Mouse (Mus musculus) heart, embryonic 14.5 days (tissue): ENCODE results near the gene P2rx5. TPM values are rescaled to one million over a fixed set of nuclear protein-coding genes. Genes with fewer than 3 reads are reported as not detected.

ENCODE experiments used
- ATAC-seq: fragments of 200-750 bp; cut with Nextera tagmentation; 2 replicates; pipeline ENCODE4 v1.8.0; 2017; ENCODE audit warnings: low read depth, moderate TSS enrichment; ENCODE audit not compliant: insufficient number of reproducible peaks, insufficient read depth, low FRiP score
- H3K27ac ChIP-seq, 2 experiments: fragments of 200-500 bp in 1 of 2; fragments of 300-500 bp in 1 of 2; sonication (generic) in 1 of 2; replicated peaks in 1 of 2; 2 replicates each; pipeline ENCODE4 v1.5.1; 2012 to 2014; ENCODE audit warnings: low read depth in 2 of 2, low read length in 2 of 2, control low read depth in 1 of 2, mild to moderate bottlenecking in 1 of 2, mixed read lengths in 1 of 2; ENCODE audit not compliant: control insufficient read depth in 1 of 2, insufficient read depth in 1 of 2
- H3K27me3 ChIP-seq: fragments of 300-500 bp; sonication (generic); 2 replicates; pipeline ENCODE4 v1.6.1; 2014; ENCODE audit warnings: mild to moderate bottlenecking, low read length, control low read depth; ENCODE audit not compliant: control insufficient read depth, insufficient read depth
- H3K36me3 ChIP-seq: fragments of 300-500 bp; sonication (generic); 2 replicates; pipeline ENCODE4 v1.6.1; 2014; ENCODE audit warnings: mild to moderate bottlenecking, control low read depth, low read length, mixed read lengths; ENCODE audit not compliant: control insufficient read depth, insufficient read depth
- H3K4me1 ChIP-seq, 2 experiments: fragments of 200-500 bp in 1 of 2; fragments of 300-500 bp in 1 of 2; sonication (generic) in 1 of 2; 2 replicates each; pipeline ENCODE4 v1.6.1; 2012 to 2014; ENCODE audit warnings: low read length in 2 of 2, control low read depth in 1 of 2, mixed read lengths in 1 of 2; ENCODE audit not compliant: control insufficient read depth in 2 of 2, insufficient read depth in 2 of 2
- H3K4me2 ChIP-seq: fragments of 300-500 bp; sonication (generic); 2 replicates; pipeline ENCODE4 v1.6.1; 2014; ENCODE audit warnings: mild to moderate bottlenecking, low read length
- H3K4me3 ChIP-seq, 2 experiments: fragments of 200-500 bp in 1 of 2; fragments of 300-500 bp in 1 of 2; sonication (generic) in 1 of 2; 2 replicates each; pipeline ENCODE4 v1.5.1; 2012 to 2014; ENCODE audit warnings: low read length in 2 of 2, mild to moderate bottlenecking in 2 of 2, control low read depth in 1 of 2, low read depth in 1 of 2, moderate library complexity in 1 of 2; ENCODE audit not compliant: control insufficient read depth in 1 of 2, insufficient read depth in 1 of 2
- H3K9ac ChIP-seq: fragments of 300-500 bp; sonication (generic); 2 replicates; pipeline ENCODE4 v1.6.1; 2014; ENCODE audit warnings: mild to moderate bottlenecking, low read length
- H3K9me3 ChIP-seq: fragments of 300-500 bp; sonication (generic); 2 replicates; pipeline ENCODE4 v1.6.1; 2016; ENCODE audit warnings: low read length, control low read depth; ENCODE audit not compliant: control insufficient read depth
- WGBS: fragments of 180-500 bp; shearing (Covaris S2); extraction: QIAGEN DNeasy Blood & Tissue Kit; methylation state at CpG from one replicate; pipeline ENCODE4 v1.1.7; 2014; 5-methylcytosine and 5-hydroxymethylcytosine counted together
- polyA plus RNA-seq: library from polyadenylated mRNA; unstranded; fragments of >200 nt; fragmentation: Nextera tagmentation; extraction: Ambion mirVana; gene quantifications from 2 replicates; pipeline ENCODE4 v1.2.1, GENCODE M21; 2014

The P2rx5 gene
- polyA plus RNA-seq, 1 experiment from 2014 or later, result 1.3 TPM

DNA sequence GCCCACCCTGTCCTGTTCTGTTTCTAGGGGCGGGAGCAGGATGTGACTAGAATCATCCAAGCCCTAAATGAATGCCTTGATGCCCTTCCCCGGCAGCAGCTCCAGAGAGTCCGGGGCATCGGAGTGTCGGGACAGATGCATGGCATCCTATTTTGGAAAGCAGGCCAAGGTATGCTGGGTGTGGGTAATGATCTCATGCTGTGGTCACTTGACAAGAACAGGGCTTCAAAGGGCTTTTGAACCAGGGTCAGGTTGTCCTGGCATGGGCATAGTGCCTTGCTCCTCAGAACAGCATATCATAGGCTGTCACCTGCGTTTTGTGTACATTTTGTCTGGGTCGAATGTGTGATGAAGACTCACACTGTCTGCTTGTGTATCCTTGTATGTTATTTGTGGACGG, 43.7 kb downstream of the P2rx5 start:
- ATAC-seq, result no peak
- no peaks in the 10 kb centered on the region for H3K4me1 ChIP-seq
- H3K36me3 ChIP-seq, result no peaks in the 10 kb centered on the region
- H3K4me3 ChIP-seq, result no peak overlapping the region
- no peaks in the 10 kb centered on the region for H3K9me3 ChIP-seq
- no peak overlapping the region for H3K4me2 ChIP-seq
- no peak overlapping the region for H3K9ac ChIP-seq
- no peaks in the 10 kb centered on the region for H3K27me3 ChIP-seq
- H3K27ac ChIP-seq, result no peak overlapping the region
- WGBS, result 80% methylated on average over 8 of the region's 8 CpGs

GRCm38 (mm10) chr11:73205194-73205593, 45.0 kb downstream of the P2rx5 start:
- 69% methylated on average over 7 of the region's 7 CpGs for WGBS
- Histone ChIP-seq H3K36me3 (no peaks in the 10 kb centered on the region), H3K4me3 (no peak overlapping the region), H3K4me1 (no peaks in the 10 kb centered on the region), H3K4me2 (no peak overlapping the region), H3K27me3 (no peaks in the 10 kb centered on the region), H3K9ac (no peak overlapping the region), H3K9me3 (no peaks in the 10 kb centered on the region), H3K27ac (no peak overlapping the region)
- no peak for ATAC-seq

DNA sequence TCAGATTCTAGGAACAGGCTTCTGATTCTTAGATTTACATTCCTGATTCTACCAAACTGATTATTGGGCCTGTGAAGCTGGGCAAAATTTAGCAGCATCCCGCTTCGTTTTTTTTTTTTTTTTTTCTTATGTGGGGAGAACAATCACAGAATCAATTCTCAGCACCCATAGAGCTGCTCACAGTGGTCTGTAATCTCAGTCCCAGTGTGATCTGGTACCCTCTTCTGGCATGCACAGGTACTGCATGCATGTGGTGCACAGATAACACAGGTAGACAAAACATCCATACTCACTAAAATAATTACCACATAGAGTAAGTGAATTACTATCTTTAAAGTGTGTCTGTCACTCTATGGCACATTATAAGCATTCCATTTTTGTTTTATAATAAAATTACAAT, 47.4 kb downstream of the P2rx5 start:
- Histone ChIP-seq H3K9me3 (no peaks in the 10 kb centered on the region), H3K4me2 (no peak overlapping the region)
- 81% methylated on average over 2 of the region's 2 CpGs for WGBS

DNA sequence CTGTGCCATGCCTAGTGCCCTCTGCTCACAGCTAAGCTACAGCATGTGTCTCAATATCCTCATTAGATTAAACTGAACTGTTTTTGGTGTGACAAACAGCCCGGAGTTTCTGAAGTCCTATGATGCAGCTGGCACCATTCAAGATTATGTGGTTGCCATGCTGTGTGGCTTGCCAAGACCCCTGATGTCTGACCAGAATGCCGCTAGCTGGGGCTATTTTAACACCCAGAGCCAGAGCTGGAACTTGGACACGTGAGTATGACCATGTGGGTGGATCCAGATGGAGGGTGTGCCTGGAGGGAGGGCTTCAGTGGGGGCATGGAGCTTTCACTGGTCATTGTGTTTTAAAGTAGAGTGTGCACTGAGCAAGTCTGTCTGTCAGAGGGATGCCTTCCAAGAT, 53.7 kb downstream of the P2rx5 start:
- Histone ChIP-seq H3K36me3 (no peaks in the 10 kb centered on the region), H3K9ac (no peak overlapping the region), H3K4me3 (no peak overlapping the region), H3K9me3 (no peaks in the 10 kb centered on the region), H3K27ac (no peak overlapping the region), H3K4me2 (no peak overlapping the region), H3K4me1 (no peaks in the 10 kb centered on the region), H3K27me3 (no peaks in the 10 kb centered on the region)
- ATAC-seq, result no peak
- WGBS, result 54% methylated on average over 3 of the region's 3 CpGs

More for the DNA sequence above, 47.4 kb downstream of the P2rx5 start:
- Histone ChIP-seq H3K4me1 (no peaks in the 10 kb centered on the region), H3K36me3 (no peaks in the 10 kb centered on the region), H3K27me3 (no peaks in the 10 kb centered on the region), H3K4me3 (no peak overlapping the region), H3K9ac (no peak overlapping the region), H3K27ac (no peak overlapping the region)
- ATAC-seq, result no peak

- ATAC-seq, result no peak
These were observed 59.5 kb downstream of the P2rx5 start for GRCm38 (mm10) chr11:73219671-73220070.

GRCm38 (mm10) chr11:73220651-73221050, 60.4 kb downstream of the P2rx5 start:
- Histone ChIP-seq H3K4me3 (no peak overlapping the region), H3K4me2 (no peak overlapping the region), H3K4me1 (no peaks in the 10 kb centered on the region), H3K27ac (no peak overlapping the region), H3K27me3 (no peaks in the 10 kb centered on the region), H3K9me3 (no peaks in the 10 kb centered on the region), H3K9ac (no peak overlapping the region), H3K36me3 (no peaks in the 10 kb centered on the region)
- WGBS, result 74% methylated on average over 1 of the region's 1 CpGs
- ATAC-seq, result no peak

More at GRCm38 (mm10) chr11:73219671-73220070, 59.5 kb downstream of the P2rx5 start:
- Histone ChIP-seq H3K9ac (no peak overlapping the region), H3K27ac (no peak overlapping the region), H3K4me1 (no peaks in the 10 kb centered on the region), H3K36me3 (no peaks in the 10 kb centered on the region), H3K27me3 (no peaks in the 10 kb centered on the region), H3K4me2 (no peak overlapping the region), H3K9me3 (no peaks in the 10 kb centered on the region), H3K4me3 (no peak overlapping the region)
- WGBS, result 42% methylated on average over 2 of the region's 2 CpGs

Other genes starting within 250 kb of the P2rx5 start
- 2.6 and 2.9 TPM in 2 replicates for gene Atp2a3, start 199.3 kb upstream of the P2rx5 start, polyA plus RNA-seq
- gene P2rx1, start 161.3 kb upstream of the P2rx5 start, polyA plus RNA-seq, result 1.4 and 1.5 TPM in 2 replicates
- gene Camkk1, start 141.4 kb upstream of the P2rx5 start, polyA plus RNA-seq, result 0.81 and 1.2 TPM in 2 replicates
- gene Ncbp3, start 112.6 kb upstream of the P2rx5 start, polyA plus RNA-seq, result 9.5 and 10.3 TPM in 2 replicates
- gene Itgae, start 69.8 kb upstream of the P2rx5 start, polyA plus RNA-seq, result 0.22 and 0.36 TPM in 2 replicates
- gene Haspin, start 22.1 kb upstream of the P2rx5 start, polyA plus RNA-seq, result 7.9 and 8.8 TPM in 2 replicates
- 114 and 121 TPM in 2 replicates for gene Emc6, start 16.6 kb downstream of the P2rx5 start, polyA plus RNA-seq
- gene Tax1bp3, start 16.7 kb downstream of the P2rx5 start, polyA plus RNA-seq, result 270 TPM in 2 replicates
- gene Ctns, start 38.6 kb downstream of the P2rx5 start, polyA plus RNA-seq, result 12.3 and 14.0 TPM in 2 replicates
- gene Shpk, start 39.0 kb downstream of the P2rx5 start, polyA plus RNA-seq, result 0.41 and 0.66 TPM in 2 replicates
- gene Trpv1, start 73.9 kb downstream of the P2rx5 start, polyA plus RNA-seq, result not detected in 2 replicates
- gene Trpv3, start 107.0 kb downstream of the P2rx5 start, polyA plus RNA-seq, result 0.04 and 0.15 TPM in 2 replicates
- 0.14 TPM in 1 of 2 replicates, not detected in the other for gene Aspa, start 169.2 kb downstream of the P2rx5 start, polyA plus RNA-seq
- not detected in 2 replicates for gene Gm49340, start 169.3 kb downstream of the P2rx5 start, polyA plus RNA-seq
- gene Spata22, start 169.3 kb downstream of the P2rx5 start, polyA plus RNA-seq, result not detected in 2 replicates
- gene Olfr20, start 190.4 kb downstream of the P2rx5 start, polyA plus RNA-seq, result not detected in 2 replicates
- not detected in 2 replicates for gene Olfr376, start 210.8 kb downstream of the P2rx5 start, polyA plus RNA-seq
- not detected in 2 replicates for gene Olfr1, start 239.2 kb downstream of the P2rx5 start, polyA plus RNA-seq